Mouse (Mus musculus) hindbrain, embryonic 10.5 days (tissue): ENCODE data around the gene Urad. TPM values are rescaled to one million over a fixed set of nuclear protein-coding genes. Genes with fewer than 3 reads are reported as not detected.
A peak's percentile ranks its signal among the peaks of the same experiment; 100 is the strongest.

ENCODE experiments used
- DNase-seq: peaks from one replicate; pipeline ENCODE4 v3.0.0-alpha.2; 2017; ENCODE audit warnings: low spot score
- H3K27ac ChIP-seq: fragments of 300-500 bp; sonication (generic); 2 replicates; pipeline ENCODE4 v1.5.1; 2016; ENCODE audit warnings: mild to moderate bottlenecking, moderate library complexity
- H3K27me3 ChIP-seq: fragments of 300-500 bp; sonication (generic); 2 replicates; pipeline ENCODE4 v1.6.1; 2016; ENCODE audit warnings: mild to moderate bottlenecking; ENCODE audit not compliant: poor library complexity, insufficient read depth, severe bottlenecking
- H3K36me3 ChIP-seq: fragments of 300-500 bp; sonication (generic); 2 replicates; pipeline ENCODE4 v1.6.1; 2016; ENCODE audit warnings: mild to moderate bottlenecking, moderate library complexity
- H3K4me1 ChIP-seq: fragments of 300-500 bp; sonication (generic); replicated peaks from 2 replicates; pipeline ENCODE4 v1.6.1; 2016; ENCODE audit warnings: mild to moderate bottlenecking
- H3K4me3 ChIP-seq: fragments of 300-500 bp; sonication (generic); 2 replicates; pipeline ENCODE4 v1.5.1; 2016; ENCODE audit warnings: mild to moderate bottlenecking, moderate library complexity
- H3K9me3 ChIP-seq: fragments of 300-500 bp; sonication (generic); 2 replicates; pipeline ENCODE4 v1.6.1; 2016; ENCODE audit warnings: mild to moderate bottlenecking, moderate library complexity
- WGBS: fragments of 180-500 bp; shearing (Covaris S2); methylation state at CpG from one replicate; pipeline ENCODE4 v1.1.7; 2016; 5-methylcytosine and 5-hydroxymethylcytosine counted together
- polyA plus RNA-seq: library from polyadenylated mRNA; unstranded; fragments of >200 nt; fragmentation: Nextera tagmentation; extraction: Ambion mirVana; gene quantifications from 2 replicates; pipeline ENCODE4 v1.2.1, GENCODE M21; 2016

The Urad gene
- polyA plus RNA-seq, 1 experiment from 2014 or later = not detected

GRCm38 (mm10) chr5:147345981-147346380 is 23.7 kb upstream of the Urad start:
- DNase-seq = no peak
- H3K4me3 ChIP-seq = no peak overlapping the region
- no peaks in the 10 kb centered on the region for H3K36me3 ChIP-seq
- no peaks in the 10 kb centered on the region for H3K9me3 ChIP-seq
- no peaks in the 10 kb centered on the region for H3K27me3 ChIP-seq
- WGBS = 89% methylated on average over 1 of the region's 1 CpGs
- H3K4me1 ChIP-seq = no peaks in the 10 kb centered on the region
- H3K27ac ChIP-seq = no peak overlapping the region

GRCm38 (mm10) chr5:147343904-147344303 is 21.7 kb upstream of the Urad start:
- H3K36me3 ChIP-seq = no peaks in the 10 kb centered on the region
- H3K4me3 ChIP-seq = no peak overlapping the region
- WGBS = 89% methylated on average over 10 of the region's 10 CpGs
- no peaks in the 10 kb centered on the region for H3K9me3 ChIP-seq
- DNase-seq = no peak
- no peak overlapping the region for H3K27ac ChIP-seq
- H3K4me1 ChIP-seq = no peaks in the 10 kb centered on the region
- no peaks in the 10 kb centered on the region for H3K27me3 ChIP-seq

- H3K36me3 ChIP-seq = no peaks in the 10 kb centered on the region
- no peaks in the 10 kb centered on the region for H3K4me1 ChIP-seq
- DNase-seq = no peak
- no peak overlapping the region for H3K4me3 ChIP-seq
- no peak overlapping the region for H3K27ac ChIP-seq
- no peaks in the 10 kb centered on the region for H3K27me3 ChIP-seq
- 90% methylated on average over 6 of the region's 6 CpGs for WGBS
- H3K9me3 ChIP-seq = no peaks in the 10 kb centered on the region
Observed at GRCm38 (mm10) chr5:147342901-147343300, 20.7 kb upstream of the Urad start.

GRCm38 (mm10) chr5:147340741-147341414 is 18.6 kb upstream of the Urad start:
- DNase-seq = no peak
- H3K4me3 ChIP-seq = no peak overlapping the region
- H3K27me3 ChIP-seq = no peaks in the 10 kb centered on the region
- no peaks in the 10 kb centered on the region for H3K4me1 ChIP-seq
- 79% methylated on average over 13 of the region's 13 CpGs for WGBS
- H3K27ac ChIP-seq = no peak overlapping the region
- no peaks in the 10 kb centered on the region for H3K36me3 ChIP-seq
- no peaks in the 10 kb centered on the region for H3K9me3 ChIP-seq

GRCm38 (mm10) chr5:147339560-147339959 is 17.3 kb upstream of the Urad start:
- WGBS = 91% methylated on average over 11 of the region's 11 CpGs

GRCm38 (mm10) chr5:147338967-147339366 is 16.7 kb upstream of the Urad start:
- H3K9me3 ChIP-seq = no peaks in the 10 kb centered on the region
- no peaks in the 10 kb centered on the region for H3K36me3 ChIP-seq
- no peaks in the 10 kb centered on the region for H3K4me1 ChIP-seq
- 57% methylated on average over 9 of the region's 9 CpGs for WGBS
- DNase-seq = no peak
- H3K27me3 ChIP-seq = no peaks in the 10 kb centered on the region
- no peak overlapping the region for H3K27ac ChIP-seq
- H3K4me3 ChIP-seq = no peak overlapping the region

More at GRCm38 (mm10) chr5:147339560-147339959, 17.3 kb upstream of the Urad start:
- Histone ChIP-seq H3K9me3 (no peaks in the 10 kb centered on the region), H3K27ac (no peak overlapping the region), H3K4me1 (no peaks in the 10 kb centered on the region), H3K27me3 (no peaks in the 10 kb centered on the region), H3K36me3 (no peaks in the 10 kb centered on the region), H3K4me3 (no peak overlapping the region)
- no peak for DNase-seq

- 0 out of 2 replicates have a peak, but pooled peaks cover 4% of the 10 kb centered on the region for H3K27me3 ChIP-seq
- no peaks in the 10 kb centered on the region for H3K9me3 ChIP-seq
- no peaks in the 10 kb centered on the region for H3K36me3 ChIP-seq
- no peak for DNase-seq
- 53% methylated on average over 7 of the region's 7 CpGs for WGBS
- H3K4me3 ChIP-seq = no peak overlapping the region
- 0 out of 2 replicates have a peak, but pooled peaks cover 4% of the 10 kb centered on the region for H3K4me1 ChIP-seq
- H3K27ac ChIP-seq = no peak overlapping the region
Observed at GRCm38 (mm10) chr5:147332711-147333110, 10.5 kb upstream of the Urad start.

- Histone ChIP-seq H3K9me3 (no peaks in the 10 kb centered on the region), H3K4me1 (0 out of 2 replicates have a peak, but pooled peaks cover 4% of the 10 kb centered on the region), H3K36me3 (no peaks in the 10 kb centered on the region), H3K27me3 (0 out of 2 replicates have a peak, but pooled peaks cover 4% of the 10 kb centered on the region), H3K4me3 (no peak overlapping the region), H3K27ac (no peak overlapping the region)
- WGBS = 40% methylated on average over 2 of the region's 2 CpGs
- DNase-seq = peak; percentile 59
Observed at GRCm38 (mm10) chr5:147331547-147331946, 9.3 kb upstream of the Urad start.

GRCm38 (mm10) chr5:147329946-147330345 is 7.7 kb upstream of the Urad start:
- 0 out of 2 replicates have a peak, but pooled peaks cover 4% of the 10 kb centered on the region for H3K4me1 ChIP-seq
- DNase-seq = no peak
- H3K27me3 ChIP-seq = 0 out of 2 replicates have a peak, but pooled peaks cover 4% of the 10 kb centered on the region
- no peaks in the 10 kb centered on the region for H3K36me3 ChIP-seq
- no peaks in the 10 kb centered on the region for H3K9me3 ChIP-seq
- H3K27ac ChIP-seq = no peak overlapping the region
- H3K4me3 ChIP-seq = no peak overlapping the region
- 85% methylated on average over 11 of the region's 11 CpGs for WGBS

- H3K27ac ChIP-seq = no peak overlapping the region
- no peaks in the 10 kb centered on the region for H3K36me3 ChIP-seq
- H3K4me3 ChIP-seq = no peak overlapping the region
- H3K4me1 ChIP-seq = 0 out of 2 replicates have a peak, but pooled peaks cover under 1% of the 10 kb centered on the region
- H3K9me3 ChIP-seq = no peaks in the 10 kb centered on the region
- DNase-seq = no peak
- H3K27me3 ChIP-seq = peaks cover 14% of the 10 kb centered on the region
- 87% methylated on average over 5 of the region's 5 CpGs for WGBS
Observed at GRCm38 (mm10) chr5:147327636-147328035, 5.4 kb upstream of the Urad start.

- Histone ChIP-seq H3K27ac (no peak overlapping the region), H3K36me3 (no peaks in the 10 kb centered on the region), H3K4me3 (no peak overlapping the region), H3K27me3 (peaks cover 31% of the 10 kb centered on the region), H3K9me3 (no peaks in the 10 kb centered on the region), H3K4me1 (no peaks in the 10 kb centered on the region)
- DNase-seq = no peak
- whole genome bisulfite sequencing = 75% methylated on average over 11 of the region's 11 CpGs
Observed at GRCm38 (mm10) chr5:147325931-147326330, 3.7 kb upstream of the Urad start.

GRCm38 (mm10) chr5:147323237-147323917 is 1.1 kb upstream of the Urad start:
- no peaks in the 10 kb centered on the region for H3K36me3 ChIP-seq
- H3K27me3 ChIP-seq = peaks cover 52% of the 10 kb centered on the region
- peak; percentile 79 for DNase-seq
- no peaks in the 10 kb centered on the region for H3K9me3 ChIP-seq
- H3K4me1 ChIP-seq = no peaks in the 10 kb centered on the region
- no peak overlapping the region for H3K4me3 ChIP-seq
- WGBS = 22% methylated on average over 17 of the region's 17 CpGs
- no peak overlapping the region for H3K27ac ChIP-seq

- DNase-seq = peak; percentile 23
- Histone ChIP-seq H3K27me3 (peaks cover 89% of the 10 kb centered on the region), H3K27ac (no peak overlapping the region), H3K4me3 (no peak overlapping the region), H3K36me3 (no peaks in the 10 kb centered on the region), H3K4me1 (no peaks in the 10 kb centered on the region; the same call in 1 of the 2 replicates), H3K9me3 (no peaks in the 10 kb centered on the region)
Observed at GRCm38 (mm10) chr5:147319653-147320052, 2.6 kb downstream of the Urad start.
